Mouse (Mus musculus): ENCODE measurements around the gene Gnat1. TPM values are rescaled to one million over a fixed set of nuclear protein-coding genes. Genes with fewer than 3 reads are reported as not detected.

Gnat1 gene
- polyA plus RNA-seq, 1 experiment from 2014 or later = 3.0 TPM

GRCm38 (mm10) chr9:107640257-107640772 lies 39.2 kb downstream of the Gnat1 start:
- 34% methylated on average over 8 of the region's 8 CpGs for WGBS
- no peak for ATAC-seq (ENCODE audit: insufficient number of reproducible peaks, insufficient read depth, low FRiP score, low TSS enrichment)

GRCm38 (mm10) chr9:107637070-107637469 lies 42.4 kb downstream of the Gnat1 start:
- no peak overlapping the region for H3K4me3 ChIP-seq
- peaks cover 40% of the 10 kb centered on the region for H3K4me1 ChIP-seq
- H3K9ac ChIP-seq = no peak overlapping the region
- no peak for ATAC-seq (ENCODE audit: insufficient number of reproducible peaks, insufficient read depth, low FRiP score, low TSS enrichment)
- H3K27ac ChIP-seq = peak overlapping the region; percentile 52; the same call in 1 of the 2 replicates
- H3K36me3 ChIP-seq = no peaks in the 10 kb centered on the region
- H3K4me2 ChIP-seq (replicated peaks) = no peak overlapping the region
- WGBS = 35% methylated on average over 7 of the region's 7 CpGs
- no peaks in the 10 kb centered on the region for H3K27me3 ChIP-seq
- H3K9me3 ChIP-seq = no peaks in the 10 kb centered on the region

More at GRCm38 (mm10) chr9:107640257-107640772, 39.2 kb downstream of the Gnat1 start:
- Histone ChIP-seq H3K4me2 (replicated peaks) (no peak overlapping the region), H3K9me3 (no peaks in the 10 kb centered on the region), H3K27me3 (no peaks in the 10 kb centered on the region), H3K4me1 (peaks cover 25% of the 10 kb centered on the region), H3K9ac (no peak overlapping the region), H3K27ac (no peak overlapping the region), H3K4me3 (no peak overlapping the region), H3K36me3 (no peaks in the 10 kb centered on the region)

- peak; percentile 93 for ATAC-seq (ENCODE audit: insufficient number of reproducible peaks, insufficient read depth, low FRiP score, low TSS enrichment)
- Histone ChIP-seq H3K4me2 (replicated peaks) (peak within 1 kb of the TSS; percentile 95), H3K9ac (peak within 1 kb of the TSS; percentile 94), H3K9me3 (no peaks in the 10 kb centered on the region), H3K27ac (peak within 1 kb of the TSS; percentile 90), H3K27me3 (no peaks in the 10 kb centered on the region), H3K36me3 (no peaks in the 10 kb centered on the region), H3K4me1 (peaks cover 56% of the 10 kb centered on the region), H3K4me3 (peak within 1 kb of the TSS; percentile 81)
- 3% methylated on average over 38 of the region's 38 CpGs for WGBS
These were observed 44.1 kb downstream of the Gnat1 start, which contains the start of gene Gnai2 for GRCm38 (mm10) chr9:107635279-107636028. TSS of gene Gnai2 (minus strand) at chr9:107635367.

- H3K27me3 ChIP-seq = no peaks in the 10 kb centered on the region
- ATAC-seq (ENCODE audit: insufficient number of reproducible peaks, insufficient read depth, low FRiP score, low TSS enrichment) = no peak
- peak overlapping the region; percentile 90 for H3K27ac ChIP-seq
- H3K4me3 ChIP-seq = peak overlapping the region; percentile 81
- peak overlapping the region; percentile 95 for H3K4me2 ChIP-seq (replicated peaks)
- no peaks in the 10 kb centered on the region for H3K9me3 ChIP-seq
- peaks cover 64% of the 10 kb centered on the region for H3K4me1 ChIP-seq
- H3K36me3 ChIP-seq = no peaks in the 10 kb centered on the region
- 2% methylated on average over 35 of the region's 35 CpGs for WGBS
- peak overlapping the region; percentile 94 for H3K9ac ChIP-seq
These were observed 44.9 kb downstream of the Gnat1 start for GRCm38 (mm10) chr9:107634406-107635278.

GRCm38 (mm10) chr9:107633661-107634405 lies 45.7 kb downstream of the Gnat1 start:
- ATAC-seq (ENCODE audit: insufficient number of reproducible peaks, insufficient read depth, low FRiP score, low TSS enrichment) = no peak
- H3K9ac ChIP-seq = peak overlapping the region; percentile 94
- peak overlapping the region; percentile 95 for H3K4me2 ChIP-seq (replicated peaks)
- peak overlapping the region; percentile 81 for H3K4me3 ChIP-seq
- no peaks in the 10 kb centered on the region for H3K27me3 ChIP-seq
- H3K9me3 ChIP-seq = no peaks in the 10 kb centered on the region
- 2% methylated on average over 15 of the region's 15 CpGs for WGBS
- H3K36me3 ChIP-seq = peaks cover 3% of the 10 kb centered on the region; the same call in 1 of the 2 replicates
- peak overlapping the region; percentile 90 for H3K27ac ChIP-seq
- peaks cover 72% of the 10 kb centered on the region for H3K4me1 ChIP-seq

- no peaks in the 10 kb centered on the region for H3K27me3 ChIP-seq
- peak overlapping the region; percentile 81 for H3K4me3 ChIP-seq
- H3K4me2 ChIP-seq (replicated peaks) = peak overlapping the region; percentile 95
- peaks cover 79% of the 10 kb centered on the region for H3K4me1 ChIP-seq
- H3K9me3 ChIP-seq = no peaks in the 10 kb centered on the region
- peak overlapping the region; percentile 90 for H3K27ac ChIP-seq
- WGBS = 2% methylated on average over 31 of the region's 33 CpGs
- no peak for ATAC-seq (ENCODE audit: insufficient number of reproducible peaks, insufficient read depth, low FRiP score, low TSS enrichment)
- H3K36me3 ChIP-seq = peaks cover 7% of the 10 kb centered on the region; the same call in 1 of the 2 replicates
- peak overlapping the region; percentile 94 for H3K9ac ChIP-seq
These were observed 46.3 kb downstream of the Gnat1 start for GRCm38 (mm10) chr9:107633091-107633660.

- ATAC-seq (ENCODE audit: insufficient number of reproducible peaks, insufficient read depth, low FRiP score, low TSS enrichment) = no peak
- WGBS = 66% methylated on average over 6 of the region's 6 CpGs
- H3K9me3 ChIP-seq = no peaks in the 10 kb centered on the region
- peak overlapping the region; percentile 94 for H3K9ac ChIP-seq
- peak overlapping the region; percentile 81 for H3K4me3 ChIP-seq
- peak overlapping the region; percentile 95 for H3K4me2 ChIP-seq (replicated peaks)
- H3K36me3 ChIP-seq = peaks cover 7% of the 10 kb centered on the region; the same call in 1 of the 2 replicates
- no peaks in the 10 kb centered on the region for H3K27me3 ChIP-seq
- peaks cover 84% of the 10 kb centered on the region for H3K4me1 ChIP-seq
- peak overlapping the region; percentile 90 for H3K27ac ChIP-seq
These were observed 47.0 kb downstream of the Gnat1 start for GRCm38 (mm10) chr9:107632478-107632877.

GRCm38 (mm10) chr9:107631861-107632260 lies 47.7 kb downstream of the Gnat1 start:
- peak overlapping the region; percentile 95; the same call in 1 of the 2 replicates for H3K4me2 ChIP-seq (replicated peaks)
- peak overlapping the region; percentile 90 for H3K27ac ChIP-seq
- peaks cover 7% of the 10 kb centered on the region; the same call in 1 of the 2 replicates for H3K36me3 ChIP-seq
- no peaks in the 10 kb centered on the region for H3K9me3 ChIP-seq
- H3K4me1 ChIP-seq = peaks cover 84% of the 10 kb centered on the region
- ATAC-seq (ENCODE audit: insufficient number of reproducible peaks, insufficient read depth, low FRiP score, low TSS enrichment) = no peak
- WGBS = 88% methylated on average over 8 of the region's 8 CpGs
- H3K9ac ChIP-seq = no peak overlapping the region
- H3K4me3 ChIP-seq = 0 out of 2 replicates have a peak overlapping the region, but pooled peaks have one; percentile 81
- H3K27me3 ChIP-seq = no peaks in the 10 kb centered on the region

- no peaks in the 10 kb centered on the region for H3K27me3 ChIP-seq
- H3K9ac ChIP-seq = no peak overlapping the region
- peaks cover 7% of the 10 kb centered on the region; the same call in 1 of the 2 replicates for H3K36me3 ChIP-seq
- ATAC-seq (ENCODE audit: insufficient number of reproducible peaks, insufficient read depth, low FRiP score, low TSS enrichment) = no peak
- WGBS = 58% methylated on average over 9 of the region's 9 CpGs
- H3K4me2 ChIP-seq (replicated peaks) = 0 out of 2 replicates have a peak overlapping the region, but pooled peaks have one; percentile 95
- H3K4me3 ChIP-seq = no peak overlapping the region
- H3K4me1 ChIP-seq = peaks cover 85% of the 10 kb centered on the region
- H3K27ac ChIP-seq = peak overlapping the region; percentile 94
- H3K9me3 ChIP-seq = no peaks in the 10 kb centered on the region
These were observed 48.1 kb downstream of the Gnat1 start for GRCm38 (mm10) chr9:107631311-107631826.

- 0 out of 2 replicates have a peak overlapping the region, but pooled peaks have one; percentile 7 for H3K4me3 ChIP-seq
- no peak for ATAC-seq (ENCODE audit: insufficient number of reproducible peaks, insufficient read depth, low FRiP score, low TSS enrichment)
- no peaks in the 10 kb centered on the region for H3K27me3 ChIP-seq
- peak overlapping the region; percentile 94 for H3K27ac ChIP-seq
- H3K9ac ChIP-seq = 0 out of 2 replicates have a peak overlapping the region, but pooled peaks have one; percentile 34
- H3K4me2 ChIP-seq (replicated peaks) = peak overlapping the region; percentile 45
- no peaks in the 10 kb centered on the region for H3K9me3 ChIP-seq
- peaks cover 83% of the 10 kb centered on the region for H3K4me1 ChIP-seq
- H3K36me3 ChIP-seq = peaks cover 8% of the 10 kb centered on the region
- 3% methylated on average over 4 of the region's 4 CpGs for WGBS
These were observed 48.9 kb downstream of the Gnat1 start for GRCm38 (mm10) chr9:107630576-107630975.

Measured in embryonic facial prominence, embryonic 12.5 days (tissue).